Mouse (Mus musculus) embryonic facial prominence, embryonic 14.5 days (tissue): ENCODE measurements around the gene 2200002J24Rik. TPM values are rescaled to one million over a fixed set of nuclear protein-coding genes. Genes with fewer than 3 reads are reported as not detected.
A peak's percentile ranks its signal among the peaks of the same experiment; 100 is the strongest.
"Not testable (repeated sequence)": the region's sequence is repeated elsewhere in the genome, so short reads cannot be mapped to it uniquely, and the experiment has no call there.

Experiments
- ATAC-seq: fragments of 200-750 bp; cut with Nextera tagmentation; 2 replicates; pipeline ENCODE4 v1.8.0; 2017; ENCODE audit warnings: low read depth, moderate number of reproducible peaks, moderate TSS enrichment
- DNase-seq: peaks from one replicate; pipeline ENCODE4 v3.0.0-alpha.2; 2015; ENCODE audit warnings: low spot score
- H3K27ac ChIP-seq: fragments of 300-500 bp; sonication (generic); replicated peaks from 2 replicates; pipeline ENCODE4 v1.5.1; 2014; ENCODE audit warnings: low read depth, mild to moderate bottlenecking, low read length, moderate library complexity
- H3K27me3 ChIP-seq: fragments of 300-500 bp; sonication (generic); replicated peaks from 2 replicates; pipeline ENCODE4 v1.6.1; 2014; ENCODE audit warnings: low read length; ENCODE audit not compliant: control insufficient read depth, insufficient read depth
- H3K36me3 ChIP-seq: fragments of 300-500 bp; sonication (generic); 2 replicates; pipeline ENCODE4 v1.6.1; 2014; ENCODE audit warnings: low read length, mixed read lengths; ENCODE audit not compliant: control insufficient read depth, insufficient read depth
- H3K4me1 ChIP-seq: fragments of 300-500 bp; sonication (generic); 2 replicates; pipeline ENCODE4 v1.6.1; 2014; ENCODE audit warnings: antibody characterized with exemption, low read length; ENCODE audit not compliant: control insufficient read depth, insufficient read depth
- H3K4me2 ChIP-seq: fragments of 300-500 bp; sonication (generic); 2 replicates; pipeline ENCODE4 v1.6.1; 2014; ENCODE audit warnings: low read depth, mild to moderate bottlenecking, low read length, moderate library complexity, mixed read lengths
- H3K4me3 ChIP-seq: fragments of 300-500 bp; sonication (generic); 2 replicates; pipeline ENCODE4 v1.5.1; 2014; ENCODE audit warnings: low read depth, mild to moderate bottlenecking, low read length
- H3K9ac ChIP-seq: fragments of 300-500 bp; sonication (generic); 2 replicates; pipeline ENCODE4 v1.6.1; 2014; ENCODE audit warnings: low read depth, mild to moderate bottlenecking, low read length, moderate library complexity, mixed read lengths
- H3K9me3 ChIP-seq: fragments of 300-500 bp; sonication (generic); 2 replicates; pipeline ENCODE4 v1.6.1; 2016; ENCODE audit warnings: low read length; ENCODE audit not compliant: control insufficient read depth
- WGBS: fragments of 180-500 bp; shearing (Covaris S2); extraction: QIAGEN DNeasy Blood & Tissue Kit; methylation state at CpG from one replicate; pipeline ENCODE4 v1.1.7; 2014; 5-methylcytosine and 5-hydroxymethylcytosine counted together
- polyA plus RNA-seq: library from polyadenylated mRNA; unstranded; fragments of >200 nt; fragmentation: Nextera tagmentation; extraction: Ambion mirVana; gene quantifications from 2 replicates; pipeline ENCODE4 v1.2.1, GENCODE M21; 2014

Gene 2200002J24Rik
- polyA plus RNA-seq, 1 experiment from 2014 or later: 0.46 TPM

- 0 out of 2 replicates have a peak overlapping the region, but pooled peaks have one; percentile 9 for H3K9ac ChIP-seq
- no peaks in the 10 kb centered on the region for H3K36me3 ChIP-seq
- peak overlapping the region; percentile 63 for H3K4me2 ChIP-seq
- H3K27me3 ChIP-seq: peaks cover 19% of the 10 kb centered on the region
- H3K9me3 ChIP-seq: no peaks in the 10 kb centered on the region
- peaks cover 5% of the 10 kb centered on the region; the same call in 1 of the 2 replicates for H3K4me1 ChIP-seq
- peak overlapping the region; percentile 37 for H3K4me3 ChIP-seq
- ATAC-seq (no peak), DNase-seq (no peak)
- 12% methylated on average over 14 of the region's 14 CpGs for WGBS
- H3K27ac ChIP-seq: no peak overlapping the region
Observed at GRCm38 (mm10) chr7:30717716-30718046, 19.0 kb downstream of the 2200002J24Rik start.

GRCm38 (mm10) chr7:30719669-30720068 lies 20.9 kb downstream of the 2200002J24Rik start:
- no peak for ATAC-seq
- H3K27ac ChIP-seq: no peak overlapping the region
- H3K4me2 ChIP-seq: no peak overlapping the region
- H3K9me3 ChIP-seq: no peaks in the 10 kb centered on the region
- no peak for DNase-seq
- peaks cover 19% of the 10 kb centered on the region for H3K27me3 ChIP-seq
- H3K4me3 ChIP-seq: no peak overlapping the region
- no peaks in the 10 kb centered on the region for H3K36me3 ChIP-seq
- WGBS: 92% methylated on average over 5 of the region's 5 CpGs
- no peak overlapping the region for H3K9ac ChIP-seq
- H3K4me1 ChIP-seq: peaks cover 5% of the 10 kb centered on the region; the same call in 1 of the 2 replicates

GRCm38 (mm10) chr7:30721286-30721685 lies 22.6 kb downstream of the 2200002J24Rik start:
- no peak for ATAC-seq
- Histone ChIP-seq H3K9ac (no peak overlapping the region), H3K27me3 (peaks cover 16% of the 10 kb centered on the region), H3K4me3 (no peak overlapping the region), H3K4me2 (no peak overlapping the region), H3K4me1 (peaks cover 5% of the 10 kb centered on the region; the same call in 1 of the 2 replicates), H3K9me3 (no peaks in the 10 kb centered on the region), H3K27ac (no peak overlapping the region), H3K36me3 (0 out of 2 replicates have a peak, but pooled peaks cover under 1% of the 10 kb centered on the region)
- no peak for DNase-seq
- WGBS: 75% methylated on average over 7 of the region's 7 CpGs

- H3K9ac ChIP-seq: no peak overlapping the region
- ATAC-seq: no peak
- H3K9me3 ChIP-seq: no peaks in the 10 kb centered on the region
- WGBS: 62% methylated on average over 6 of the region's 6 CpGs
- H3K27ac ChIP-seq: no peak overlapping the region
- no peak overlapping the region for H3K4me2 ChIP-seq
- no peaks in the 10 kb centered on the region; the same call in 1 of the 2 replicates for H3K27me3 ChIP-seq
- H3K4me3 ChIP-seq: no peak overlapping the region
- H3K36me3 ChIP-seq: peaks cover 18% of the 10 kb centered on the region
- H3K4me1 ChIP-seq: peaks cover 7% of the 10 kb centered on the region; the same call in 1 of the 2 replicates
- DNase-seq: peak; percentile 20
Observed at GRCm38 (mm10) chr7:30723274-30723953, 24.7 kb downstream of the 2200002J24Rik start.

DNA sequence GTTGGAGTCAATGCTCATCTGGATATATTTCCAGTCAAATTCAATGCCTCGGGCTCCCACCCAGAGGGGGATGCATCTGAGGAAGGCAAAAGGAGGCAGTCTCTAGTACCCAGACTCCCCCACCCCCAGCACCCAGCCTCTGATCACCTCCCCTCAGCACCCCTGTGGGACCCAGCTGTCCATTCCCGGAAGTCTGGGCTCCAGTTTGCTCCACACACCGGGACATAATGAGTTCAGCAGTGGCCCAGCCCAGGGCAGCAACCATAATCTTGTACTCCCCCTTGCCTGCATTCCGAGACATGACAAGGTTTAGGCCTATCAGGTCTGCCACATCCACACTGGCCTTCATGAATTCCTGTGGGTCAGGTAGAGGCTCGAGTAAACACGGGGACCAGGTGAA lies 29.5 kb downstream of the 2200002J24Rik start:
- H3K4me3 ChIP-seq: peak overlapping the region; percentile 81
- H3K27me3 ChIP-seq: no peaks in the 10 kb centered on the region
- ATAC-seq (no peak), DNase-seq (no peak)
- peak overlapping the region; percentile 84 for H3K9ac ChIP-seq
- H3K4me1 ChIP-seq: peaks cover 18% of the 10 kb centered on the region
- H3K36me3 ChIP-seq: peaks cover 18% of the 10 kb centered on the region
- WGBS: 82% methylated on average over 6 of the region's 6 CpGs
- peak overlapping the region; percentile 70 for H3K4me2 ChIP-seq
- H3K9me3 ChIP-seq: no peaks in the 10 kb centered on the region
- H3K27ac ChIP-seq: no peak overlapping the region

GRCm38 (mm10) chr7:30728739-30729395 lies 30.1 kb downstream of the 2200002J24Rik start:
- Histone ChIP-seq H3K36me3 (peaks cover 18% of the 10 kb centered on the region), H3K4me3 (peak overlapping the region; percentile 81), H3K4me1 (peaks cover 18% of the 10 kb centered on the region), H3K27ac (0 out of 2 replicates have a peak overlapping the region, but pooled peaks have one; percentile 19), H3K4me2 (peak overlapping the region; percentile 70), H3K9ac (peak overlapping the region; percentile 84), H3K27me3 (no peaks in the 10 kb centered on the region), H3K9me3 (no peaks in the 10 kb centered on the region)
- 8% methylated on average over 23 of the region's 26 CpGs for WGBS
- DNase-seq (peak; percentile 12), ATAC-seq (peak; percentile 20)

DNA sequence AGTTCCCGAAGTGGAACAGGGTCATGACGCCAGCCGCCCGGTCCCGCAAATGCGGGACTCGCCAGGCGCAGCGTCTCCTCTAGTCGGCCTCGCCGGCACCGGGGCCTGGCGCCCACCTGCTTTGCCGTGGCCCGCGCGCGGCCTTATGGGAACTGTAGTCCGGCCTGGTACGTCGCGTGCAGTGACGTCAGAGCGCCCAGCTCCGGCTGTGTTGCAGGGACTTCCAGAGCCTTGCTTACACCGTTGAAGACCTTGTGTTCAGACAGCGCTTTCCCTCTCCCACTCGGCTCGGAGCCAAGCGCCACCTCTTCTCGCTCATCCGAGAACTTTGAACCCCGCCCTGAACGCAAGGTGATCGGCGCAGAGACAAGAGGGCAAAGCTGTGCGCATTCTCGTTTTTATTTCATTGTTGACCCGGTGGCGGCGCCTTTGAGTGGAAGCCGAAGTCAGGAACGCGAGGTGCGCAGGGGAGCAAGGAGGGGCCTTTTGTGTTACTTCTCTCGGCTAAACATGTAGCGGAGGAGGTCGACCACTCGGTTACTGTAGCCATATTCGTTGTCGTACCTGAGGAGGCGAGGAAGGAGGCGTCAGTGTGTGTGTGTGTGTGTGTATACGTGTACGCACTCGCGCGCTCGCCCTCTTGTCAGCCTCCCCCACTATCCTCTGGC lies 30.8 kb downstream of the 2200002J24Rik start, which contains the start of gene Tmem147:
Tmem147 (minus strand) TSS at position 145 of the 668 bp plus-strand sequence.
- H3K36me3 ChIP-seq: peaks cover 18% of the 10 kb centered on the region
- H3K4me1 ChIP-seq: peaks cover 18% of the 10 kb centered on the region
- no peaks in the 10 kb centered on the region for H3K9me3 ChIP-seq
- ATAC-seq (peak; percentile 99), DNase-seq (peak; percentile 98)
- peak within 1 kb of the TSS; percentile 81 for H3K4me3 ChIP-seq
- H3K27ac ChIP-seq: peak within 1 kb of the TSS; percentile 85
- H3K27me3 ChIP-seq: no peaks in the 10 kb centered on the region
- peak within 1 kb of the TSS; percentile 70 for H3K4me2 ChIP-seq
- WGBS: under 1% methylated on average over 33 of the region's 60 CpGs
- peak within 1 kb of the TSS; percentile 84 for H3K9ac ChIP-seq

- not testable (repeated sequence) for ATAC-seq, H3K27me3 ChIP-seq, H3K9me3 ChIP-seq, DNase-seq
- peak overlapping the region; percentile 85 for H3K27ac ChIP-seq
- peaks cover 18% of the 10 kb centered on the region for H3K4me1 ChIP-seq
- H3K4me3 ChIP-seq: peak overlapping the region; percentile 81
- 21% methylated on average over 15 of the region's 22 CpGs for WGBS
- H3K36me3 ChIP-seq: peaks cover 18% of the 10 kb centered on the region
- H3K9ac ChIP-seq: peak overlapping the region; percentile 84
- H3K4me2 ChIP-seq: peak overlapping the region; percentile 70
Observed at GRCm38 (mm10) chr7:30730064-30730722, 31.5 kb downstream of the 2200002J24Rik start.
